Mouse (Mus musculus): ENCODE results near the gene Hoxd9.

The Hoxd9 gene

GRCm38 (mm10) chr2:74733765-74734164, 36.2 kb downstream of the Hoxd9 start:
- peak in 1 of 2 experiments; percentile 18 for DNase-seq

- peak; percentile 42 to 54 for DNase-seq
These were observed 36.9 kb downstream of the Hoxd9 start for GRCm38 (mm10) chr2:74734451-74734850.

- peak in 1 of 2 experiments; percentile 29 for DNase-seq
These were observed 37.7 kb downstream of the Hoxd9 start for GRCm38 (mm10) chr2:74734996-74735811.

DNA sequence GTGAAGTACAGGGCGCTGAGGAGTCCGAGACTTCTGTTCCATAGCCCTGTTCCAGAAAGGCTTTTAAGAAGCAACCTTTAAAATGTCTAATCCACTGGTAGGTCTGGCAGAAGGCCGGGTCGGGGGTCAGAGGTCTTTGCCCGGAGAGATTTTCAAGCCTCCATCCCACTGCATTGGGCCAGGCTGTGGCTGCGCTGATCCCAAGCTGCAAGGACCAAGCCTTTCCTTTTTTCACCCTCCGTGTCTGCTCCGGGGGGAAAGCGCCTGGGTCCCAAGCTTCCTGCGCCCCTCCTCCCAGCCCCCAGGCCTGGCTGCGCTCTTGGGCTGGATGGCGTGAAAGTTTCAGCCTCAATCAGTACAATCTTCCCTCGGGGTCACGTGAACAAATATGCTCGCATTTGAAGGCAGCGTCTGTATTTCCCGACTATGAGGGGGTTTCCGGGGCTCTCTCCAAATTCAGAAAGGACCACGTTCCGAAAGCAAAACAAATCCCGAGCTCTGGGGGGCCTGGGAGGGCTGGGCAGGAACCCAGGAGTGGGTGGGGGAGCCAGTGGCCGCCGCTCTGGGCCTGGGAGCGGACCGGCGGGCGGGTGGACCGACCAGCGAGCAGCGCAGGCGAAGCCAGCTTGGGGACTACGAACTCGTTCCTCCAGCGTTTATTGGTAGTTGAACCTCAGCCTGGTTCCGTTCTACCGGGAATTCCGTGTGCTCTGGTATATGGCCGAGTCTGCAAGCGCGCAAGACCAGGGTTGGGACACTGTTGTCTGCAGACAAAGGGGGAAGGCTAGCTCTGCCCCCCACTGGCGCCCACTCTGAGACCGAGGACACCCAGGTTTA, 38.5 kb downstream of the Hoxd9 start:
- DNase-seq: peak; percentile 40 to 50

DNA sequence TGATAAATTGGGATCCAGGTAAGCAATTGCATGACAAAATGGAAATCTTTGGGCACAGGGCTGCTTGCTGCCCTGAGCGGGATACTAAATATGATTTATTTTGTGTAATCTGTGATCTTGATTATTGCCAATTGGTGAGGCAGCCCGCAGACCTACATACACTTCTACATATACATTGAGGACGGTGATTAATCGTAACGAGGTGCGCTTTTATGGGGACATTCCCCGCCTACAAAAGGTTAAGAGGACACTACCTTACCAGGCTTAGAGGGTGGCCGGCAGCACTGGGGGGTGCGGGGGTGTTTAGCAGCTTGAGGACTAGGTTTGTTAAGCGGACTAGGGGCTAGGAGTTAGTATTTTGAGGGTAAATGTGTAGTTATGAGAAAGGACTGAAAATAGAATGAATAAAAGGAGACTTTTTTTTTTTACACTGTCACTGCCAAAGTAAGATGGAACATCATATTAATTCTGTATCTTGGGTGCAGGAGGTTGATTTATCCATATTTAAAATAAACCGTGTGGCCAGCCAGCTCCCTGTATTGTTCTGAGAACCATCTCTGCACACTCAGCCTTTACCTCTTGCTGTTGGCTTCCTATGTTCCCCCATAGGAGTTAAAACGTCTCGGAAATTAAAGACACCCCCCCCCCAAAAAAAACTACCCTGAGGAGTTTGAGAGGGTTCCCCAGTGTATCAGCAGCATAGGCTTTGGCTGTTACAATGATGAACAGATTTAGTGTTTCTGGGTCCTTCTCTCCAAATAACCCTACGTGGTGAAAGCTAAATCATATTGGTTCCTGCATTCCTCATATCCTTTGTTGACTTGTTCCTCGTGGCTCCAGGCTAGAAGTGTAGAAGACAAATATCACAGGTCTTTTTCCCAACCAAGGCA, 39.4 kb downstream of the Hoxd9 start:
- no peak for DNase-seq

GRCm38 (mm10) chr2:74737578-74738070, 40.1 kb downstream of the Hoxd9 start:
- no peak for DNase-seq

GRCm38 (mm10) chr2:74738623-74739475, 41.3 kb downstream of the Hoxd9 start:
- peak; percentile 43 to 58 for DNase-seq

DNA sequence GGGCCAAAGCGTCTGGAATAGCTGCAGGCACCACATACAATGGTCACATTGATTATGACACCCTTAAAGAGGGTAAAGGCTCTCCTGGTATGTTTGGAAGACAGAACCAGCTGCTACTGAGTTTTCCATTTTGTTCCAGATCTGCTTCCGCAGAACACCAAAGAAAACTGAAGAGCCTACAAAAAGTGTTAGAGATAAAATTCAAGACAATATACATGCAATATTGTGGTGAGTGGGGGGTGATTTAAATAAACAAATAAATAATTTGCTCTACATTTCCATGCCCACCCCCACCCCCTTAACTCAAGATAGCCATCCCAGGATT, 41.9 kb downstream of the Hoxd9 start:
- no peak for DNase-seq

DNA sequence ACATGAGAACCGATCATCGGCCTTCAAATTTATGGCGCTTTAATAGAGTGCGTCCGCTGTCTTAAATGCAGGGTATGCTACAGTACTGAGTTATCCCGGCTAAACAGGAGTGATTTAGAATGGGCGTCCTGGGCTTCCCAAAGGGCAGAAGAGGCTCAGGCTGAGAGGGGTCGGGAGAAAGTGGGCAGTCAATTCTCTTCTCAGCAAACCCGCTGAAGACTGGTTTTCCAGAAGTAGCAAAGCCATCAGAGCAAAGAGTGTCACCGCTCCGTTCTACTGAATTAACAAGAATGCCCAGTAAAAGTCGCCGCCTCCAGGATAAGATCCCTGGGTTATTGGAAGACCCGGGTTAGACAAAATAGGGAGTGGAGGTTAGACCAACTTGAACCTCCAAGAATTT, 42.3 kb downstream of the Hoxd9 start:
- no peak for DNase-seq

DNA sequence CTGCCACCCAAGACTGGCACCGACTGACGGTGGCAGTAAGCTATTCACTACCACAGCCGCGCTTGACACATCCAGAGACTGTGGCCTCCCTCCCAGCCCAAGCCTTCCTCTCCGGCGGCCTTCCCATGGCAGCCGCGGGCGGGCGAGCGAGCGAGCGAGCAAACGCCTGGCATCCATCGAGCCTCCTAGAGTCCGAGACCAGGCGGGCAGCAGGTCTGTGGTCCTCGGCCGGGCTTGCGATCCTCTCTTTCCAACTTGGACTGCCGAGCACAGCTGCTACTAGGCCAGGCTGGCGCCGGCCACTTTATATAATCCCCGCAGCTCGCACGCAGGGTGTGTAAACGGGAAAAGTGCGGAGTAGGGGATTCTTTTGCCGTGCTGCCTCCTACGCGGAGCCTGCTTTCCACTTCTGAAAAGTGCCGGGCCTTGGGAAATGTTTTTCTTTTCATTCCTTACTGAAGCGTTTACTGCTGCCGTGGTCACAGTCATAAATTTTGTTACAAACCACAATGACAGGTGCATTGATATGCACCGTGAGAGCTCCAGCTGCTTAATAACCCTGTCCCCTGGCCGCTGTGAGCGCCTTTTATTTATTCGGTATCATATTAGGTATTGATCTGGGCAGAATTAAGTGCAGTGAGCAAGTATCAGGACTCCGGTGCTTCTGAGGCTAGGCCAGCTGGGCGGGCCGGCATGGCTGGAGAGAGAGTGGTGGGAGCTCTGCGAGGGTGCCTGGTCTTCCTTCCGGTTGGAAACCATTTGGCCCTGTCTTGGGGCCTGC, 43.0 kb downstream of the Hoxd9 start:
- DNase-seq: peak; percentile 71 to 81

- no peak for DNase-seq
These were observed 43.9 kb downstream of the Hoxd9 start for GRCm38 (mm10) chr2:74741252-74741978.

- no peak for DNase-seq
These were observed 44.4 kb downstream of the Hoxd9 start for GRCm38 (mm10) chr2:74741979-74742277.

- peak in 1 of 2 experiments; percentile 26 for DNase-seq
These were observed 48.2 kb downstream of the Hoxd9 start for GRCm38 (mm10) chr2:74745540-74746297.

GRCm38 (mm10) chr2:74746298-74746921, 48.9 kb downstream of the Hoxd9 start:
- peak in 1 of 2 experiments; percentile 56 for DNase-seq

DNA sequence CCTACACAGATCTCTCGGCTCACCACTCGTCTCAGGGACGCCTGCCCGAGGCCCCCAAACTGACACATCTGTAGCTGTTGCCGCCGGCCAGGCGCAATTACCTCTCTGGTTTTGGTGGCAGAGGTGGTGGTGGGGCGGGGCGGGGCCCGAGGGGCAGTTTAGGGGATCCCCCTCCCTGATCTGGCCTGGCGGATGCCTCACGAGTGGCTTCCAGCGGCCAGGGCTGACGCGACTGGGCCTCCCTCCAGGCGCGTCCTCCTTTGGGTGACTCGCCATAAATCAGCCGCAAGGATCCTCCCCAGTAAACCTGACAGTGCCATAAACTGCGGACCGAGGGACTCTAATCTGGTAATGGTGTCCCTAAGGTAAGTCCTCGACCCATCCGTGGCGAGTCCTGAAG, 49.5 kb downstream of the Hoxd9 start:
- peak; percentile 47 to 65 for DNase-seq

GRCm38 (mm10) chr2:74747661-74748141, 50.2 kb downstream of the Hoxd9 start:
- DNase-seq: peak in 1 of 2 experiments; percentile 9

- DNase-seq: no peak
These were observed 51.0 kb downstream of the Hoxd9 start for GRCm38 (mm10) chr2:74748436-74748995.

DNA sequence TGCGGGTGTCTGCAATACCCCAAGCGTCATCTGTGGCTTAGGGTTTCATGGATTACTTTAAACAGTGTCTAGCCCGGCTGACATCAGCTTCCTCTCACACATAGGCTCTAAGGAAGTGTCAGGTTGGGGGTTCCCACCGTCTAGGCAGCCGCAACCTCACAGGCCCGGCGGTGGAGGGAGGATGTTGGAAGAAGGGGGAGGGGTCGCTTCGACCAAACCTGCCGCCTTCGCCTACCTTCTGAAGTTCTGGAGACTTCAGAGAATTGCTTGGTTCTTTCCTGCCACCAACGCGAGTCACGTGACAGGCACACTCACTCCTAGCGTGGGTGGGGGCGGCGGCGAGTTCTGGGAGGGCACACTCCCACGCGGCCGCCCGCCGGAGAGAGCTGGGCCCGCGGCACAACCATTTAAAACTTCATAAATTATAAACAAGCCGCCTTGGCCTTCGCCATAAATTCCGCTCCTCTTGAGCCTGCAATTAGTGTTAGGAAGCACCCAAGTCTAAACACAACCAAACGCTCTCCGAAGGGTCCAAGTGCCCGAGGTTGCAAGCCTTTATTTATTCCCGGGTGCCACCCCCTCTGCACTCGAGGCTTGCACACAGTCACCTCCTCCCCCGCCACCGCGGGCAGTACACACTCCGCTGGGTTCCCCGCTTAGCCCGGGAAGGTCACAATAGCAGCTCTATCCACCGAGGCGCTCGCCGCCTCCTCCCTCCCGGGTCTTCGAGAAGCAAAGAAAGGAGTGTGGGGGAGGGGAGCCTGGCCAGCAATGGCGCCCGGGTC, 52.0 kb downstream of the Hoxd9 start:
- DNase-seq: peak; percentile 81 to 88
